Mouse (Mus musculus): ENCODE results near the gene Rpl18. TPM values are rescaled to one million over a fixed set of nuclear protein-coding genes. Genes with fewer than 3 reads are reported as not detected.

Rpl18 gene
- polyA plus RNA-seq, 1 experiment from 2014 or later, result 743 TPM

DNA sequence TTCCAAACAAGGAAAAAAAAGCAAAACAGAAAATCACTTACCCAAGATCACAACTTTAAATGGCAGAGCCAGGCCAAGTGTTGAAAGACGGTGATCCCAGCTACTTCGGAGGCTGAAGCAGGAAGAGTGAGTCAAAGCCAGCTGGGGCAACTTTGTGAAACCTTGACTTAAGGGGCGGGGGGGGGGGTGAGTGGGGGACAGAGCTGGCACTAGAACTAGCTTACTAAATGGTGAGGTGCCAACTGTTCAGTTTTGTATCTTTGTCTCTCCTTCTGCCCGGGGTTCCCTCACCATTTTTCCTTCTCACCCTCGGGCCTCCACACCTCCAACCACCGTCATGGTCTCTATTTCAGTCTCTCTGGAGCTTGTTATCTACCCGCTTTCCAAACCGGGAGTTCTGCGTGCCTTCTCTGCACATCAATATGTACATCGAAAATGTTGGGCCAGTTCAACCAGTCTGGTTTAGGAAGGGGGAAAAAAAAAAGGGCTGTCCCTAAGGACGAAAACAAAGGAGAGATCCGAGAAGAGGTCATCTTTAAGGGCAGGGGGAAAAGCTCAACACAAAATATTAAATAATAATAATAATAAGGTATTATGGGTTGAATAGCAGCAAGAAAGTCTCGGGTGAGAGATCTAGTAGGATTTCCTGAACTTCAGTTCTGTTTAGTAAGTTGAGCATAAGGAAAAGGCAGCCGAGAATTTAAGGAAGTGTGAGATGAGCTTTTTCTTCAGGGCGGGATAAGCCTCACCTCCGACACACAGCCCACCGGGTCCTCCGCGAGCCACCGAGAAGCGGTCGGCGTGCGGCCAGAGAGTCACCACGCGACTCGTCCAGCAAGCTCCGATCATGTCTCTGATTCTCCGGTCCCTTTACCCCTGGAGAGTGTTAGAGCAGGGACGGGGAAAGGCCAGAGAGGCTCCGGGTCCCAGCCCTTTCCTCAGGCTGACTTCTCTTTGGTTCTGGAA is 2.0 kb downstream of the Rpl18 start:
- Histone ChIP-seq H3K4me3 (ENCODE audit: control insufficient read depth in 1 of 2, insufficient read depth in 1 of 2, low read depth in 1 of 2, low read length in 2 of 2) (peak overlapping the region; percentile 63 to 88), H3K4me2 (ENCODE audit: low read length) (peak overlapping the region; percentile 90), H3K36me3 (ENCODE audit: control insufficient read depth, insufficient read depth, low read length) (peaks cover 52% of the 10 kb centered on the region), H3K27ac (replicated peaks in 1 of 2; ENCODE audit: control insufficient read depth in 1 of 2, insufficient read depth in 1 of 2, low read depth in 2 of 2, low read length in 2 of 2) (peak overlapping the region; percentile 84 to 94), H3K27me3 (ENCODE audit: control insufficient read depth, insufficient read depth, low read length) (no peaks in the 10 kb centered on the region), H3K9me3 (ENCODE audit: control insufficient read depth, low read length) (no peaks in the 10 kb centered on the region), H3K4me1 (ENCODE audit: control insufficient read depth in 2 of 2, insufficient read depth in 2 of 2, low read length in 2 of 2) (peaks cover 17 to 44% of the 10 kb centered on the region in 2 experiments), H3K9ac (ENCODE audit: low read length) (peak overlapping the region; percentile 88)
- peak; percentile 8; the same call in 1 of the 2 replicates for ATAC-seq (ENCODE audit: insufficient number of reproducible peaks, insufficient read depth, low FRiP score, low read depth)
- 8% methylated on average over 31 of the region's 31 CpGs for whole genome bisulfite sequencing

DNA sequence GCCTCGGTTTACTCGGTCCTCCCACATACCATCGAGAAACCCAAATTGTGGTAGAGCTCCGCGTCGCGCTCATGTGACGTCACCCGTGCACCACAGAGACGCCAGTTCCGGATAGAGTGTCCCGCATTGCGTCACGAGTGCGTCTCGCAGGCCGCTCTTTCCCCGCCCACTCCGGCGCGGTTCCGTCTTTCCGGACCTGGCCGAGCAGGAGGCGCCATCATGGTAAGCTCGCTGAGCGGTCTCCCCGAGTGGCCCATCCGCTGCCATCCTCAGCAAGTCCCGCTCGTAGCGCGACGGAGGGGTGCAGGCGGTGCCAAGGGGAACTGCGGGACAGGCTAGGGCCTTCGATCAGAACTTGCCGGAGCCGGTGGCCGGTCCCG is 2.7 kb downstream of the Rpl18 start, which contains the start of gene Sphk2:
Sphk2 (minus strand) TSS at position 85 of the 380 bp plus-strand sequence.
- ATAC-seq (ENCODE audit: insufficient number of reproducible peaks, insufficient read depth, low FRiP score, low read depth), result peak; percentile 73
- Histone ChIP-seq H3K9me3 (ENCODE audit: control insufficient read depth, low read length) (no peaks in the 10 kb centered on the region), H3K4me1 (ENCODE audit: control insufficient read depth in 2 of 2, insufficient read depth in 2 of 2, low read length in 2 of 2) (peaks cover 17 to 44% of the 10 kb centered on the region in 2 experiments), H3K4me3 (ENCODE audit: control insufficient read depth in 1 of 2, insufficient read depth in 1 of 2, low read depth in 1 of 2, low read length in 2 of 2) (peak within 1 kb of the TSS; percentile 63 to 88), H3K36me3 (ENCODE audit: control insufficient read depth, insufficient read depth, low read length) (peaks cover 50% of the 10 kb centered on the region), H3K4me2 (ENCODE audit: low read length) (peak within 1 kb of the TSS; percentile 90), H3K27me3 (ENCODE audit: control insufficient read depth, insufficient read depth, low read length) (no peaks in the 10 kb centered on the region), H3K27ac (replicated peaks in 1 of 2; ENCODE audit: control insufficient read depth in 1 of 2, insufficient read depth in 1 of 2, low read depth in 2 of 2, low read length in 2 of 2) (peak within 1 kb of the TSS; percentile 84 to 94), H3K9ac (ENCODE audit: low read length) (peak within 1 kb of the TSS; percentile 89)
- WGBS, result under 1% methylated on average over 41 of the region's 41 CpGs

DNA sequence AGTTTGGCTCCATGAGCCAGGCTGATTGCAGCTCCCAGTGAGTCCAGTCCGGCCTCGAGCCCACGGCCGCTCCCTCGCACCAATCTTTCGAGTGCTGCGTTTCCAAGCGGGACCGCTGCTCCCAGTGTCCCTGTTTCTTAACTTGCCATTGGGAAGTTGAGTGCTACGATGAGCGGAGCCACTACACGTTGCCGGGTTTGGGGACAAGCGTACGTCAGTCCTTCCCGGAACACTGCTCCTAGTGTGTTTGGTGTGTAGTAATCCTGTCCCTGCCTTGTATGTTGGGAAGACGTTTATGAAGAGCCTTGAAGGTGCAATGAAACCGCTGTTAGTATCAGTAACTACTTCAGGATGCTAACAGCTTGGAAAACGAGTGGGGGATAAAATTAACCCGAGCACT is 3.1 kb downstream of the Rpl18 start:
- peak overlapping the region; percentile 84 to 87 for H3K27ac ChIP-seq (replicated peaks in 1 of 2; ENCODE audit: control insufficient read depth in 1 of 2, insufficient read depth in 1 of 2, low read depth in 2 of 2, low read length in 2 of 2)
- no peaks in the 10 kb centered on the region for H3K27me3 ChIP-seq (ENCODE audit: control insufficient read depth, insufficient read depth, low read length)
- peak overlapping the region; percentile 86 for H3K4me2 ChIP-seq (ENCODE audit: low read length)
- no peak for ATAC-seq (ENCODE audit: insufficient number of reproducible peaks, insufficient read depth, low FRiP score, low read depth)
- peaks cover 17 to 44% of the 10 kb centered on the region in 2 experiments for H3K4me1 ChIP-seq (ENCODE audit: control insufficient read depth in 2 of 2, insufficient read depth in 2 of 2, low read length in 2 of 2)
- H3K36me3 ChIP-seq (ENCODE audit: control insufficient read depth, insufficient read depth, low read length), result peaks cover 50% of the 10 kb centered on the region
- peak overlapping the region; percentile 63 to 88 for H3K4me3 ChIP-seq (ENCODE audit: control insufficient read depth in 1 of 2, insufficient read depth in 1 of 2, low read depth in 1 of 2, low read length in 2 of 2)
- under 1% methylated on average over 20 of the region's 20 CpGs for WGBS
- H3K9ac ChIP-seq (ENCODE audit: low read length), result peak overlapping the region; percentile 89
- no peaks in the 10 kb centered on the region for H3K9me3 ChIP-seq (ENCODE audit: control insufficient read depth, low read length)

DNA sequence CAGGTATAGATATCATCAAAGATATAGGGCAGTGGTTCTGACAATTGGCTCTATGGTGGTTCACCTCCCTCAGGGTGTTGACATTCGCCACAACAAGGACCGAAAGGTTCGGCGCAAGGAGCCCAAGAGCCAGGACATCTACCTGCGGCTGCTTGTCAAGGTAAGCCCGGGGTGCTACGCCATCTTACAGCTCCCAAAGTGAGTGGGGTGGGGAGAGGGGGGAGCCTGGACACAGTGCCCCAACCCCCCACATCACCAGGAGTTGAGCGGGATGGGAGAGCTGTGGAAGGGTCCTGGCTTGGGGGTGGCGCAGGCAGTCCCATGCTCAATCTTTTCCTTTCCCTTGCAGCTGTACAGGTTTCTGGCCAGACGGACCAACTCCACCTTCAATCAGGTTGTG is 3.9 kb downstream of the Rpl18 start:
- Histone ChIP-seq H3K4me1 (ENCODE audit: control insufficient read depth in 2 of 2, insufficient read depth in 2 of 2, low read length in 2 of 2) (peaks cover 17 to 41% of the 10 kb centered on the region in 2 experiments), H3K27ac (replicated peaks in 1 of 2; ENCODE audit: control insufficient read depth in 1 of 2, insufficient read depth in 1 of 2, low read depth in 2 of 2, low read length in 2 of 2) (no peak overlapping the region)

DNA sequence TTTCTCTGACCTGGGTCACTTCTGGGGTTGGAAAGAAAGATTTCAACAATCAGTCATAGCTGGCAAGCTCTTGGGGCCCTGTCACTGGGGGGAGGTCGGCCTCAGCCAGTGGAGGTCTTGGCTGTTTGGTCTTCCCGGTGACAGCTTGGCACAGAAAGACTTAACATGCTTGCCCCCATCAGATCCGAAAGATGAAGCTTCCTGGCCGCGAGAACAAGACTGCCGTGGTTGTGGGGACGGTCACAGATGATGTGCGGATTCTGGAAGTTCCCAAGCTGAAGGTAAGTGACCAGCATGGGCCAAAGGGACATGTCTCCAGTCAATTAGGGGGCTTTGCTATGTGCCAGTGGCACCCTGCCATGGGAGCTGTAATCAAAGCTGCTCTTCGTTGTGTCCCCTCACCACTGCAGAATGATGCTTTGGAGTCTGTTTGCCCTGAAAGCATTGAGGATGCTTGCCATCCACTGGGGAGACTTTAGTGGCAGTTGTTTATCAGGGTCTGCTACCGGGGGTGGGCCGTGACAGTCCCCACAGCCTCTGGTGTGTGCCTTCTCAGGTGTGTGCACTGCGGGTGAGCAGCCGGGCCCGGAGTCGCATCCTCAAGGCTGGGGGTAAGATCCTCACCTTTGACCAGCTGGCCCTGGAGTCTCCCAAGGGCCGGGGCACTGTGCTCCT is 4.6 kb downstream of the Rpl18 start:
- WGBS, result 92% methylated on average over 15 of the region's 16 CpGs
- Histone ChIP-seq H3K36me3 (ENCODE audit: control insufficient read depth, insufficient read depth, low read length) (peaks cover 58% of the 10 kb centered on the region), H3K9ac (ENCODE audit: low read length) (no peak overlapping the region; the same call in 1 of the 2 replicates), H3K4me1 (ENCODE audit: control insufficient read depth in 2 of 2, insufficient read depth in 2 of 2, low read length in 2 of 2) (peaks cover 13 to 35% of the 10 kb centered on the region in 2 experiments), H3K4me3 (ENCODE audit: control insufficient read depth in 1 of 2, insufficient read depth in 1 of 2, low read depth in 1 of 2, low read length in 2 of 2) (no peak overlapping the region), H3K27ac (replicated peaks in 1 of 2; ENCODE audit: control insufficient read depth in 1 of 2, insufficient read depth in 1 of 2, low read depth in 2 of 2, low read length in 2 of 2) (no peak overlapping the region), H3K4me2 (ENCODE audit: low read length) (no peak overlapping the region; the same call in 1 of the 2 replicates), H3K27me3 (ENCODE audit: control insufficient read depth, insufficient read depth, low read length) (no peaks in the 10 kb centered on the region), H3K9me3 (ENCODE audit: control insufficient read depth, low read length) (no peaks in the 10 kb centered on the region)
- ATAC-seq (ENCODE audit: insufficient number of reproducible peaks, insufficient read depth, low FRiP score, low read depth), result no peak

More for the DNA sequence above, 3.9 kb downstream of the Rpl18 start:
- Histone ChIP-seq H3K9me3 (ENCODE audit: control insufficient read depth, low read length) (no peaks in the 10 kb centered on the region), H3K9ac (ENCODE audit: low read length) (peak overlapping the region; percentile 89), H3K4me2 (ENCODE audit: low read length) (peak overlapping the region; percentile 86), H3K27me3 (ENCODE audit: control insufficient read depth, insufficient read depth, low read length) (no peaks in the 10 kb centered on the region), H3K36me3 (ENCODE audit: control insufficient read depth, insufficient read depth, low read length) (peaks cover 52% of the 10 kb centered on the region), H3K4me3 (ENCODE audit: control insufficient read depth in 1 of 2, insufficient read depth in 1 of 2, low read depth in 1 of 2, low read length in 2 of 2) (peak overlapping the region; percentile 63 to 88)
- ATAC-seq (ENCODE audit: insufficient number of reproducible peaks, insufficient read depth, low FRiP score, low read depth), result no peak
- 84% methylated on average over 10 of the region's 10 CpGs for WGBS

DNA sequence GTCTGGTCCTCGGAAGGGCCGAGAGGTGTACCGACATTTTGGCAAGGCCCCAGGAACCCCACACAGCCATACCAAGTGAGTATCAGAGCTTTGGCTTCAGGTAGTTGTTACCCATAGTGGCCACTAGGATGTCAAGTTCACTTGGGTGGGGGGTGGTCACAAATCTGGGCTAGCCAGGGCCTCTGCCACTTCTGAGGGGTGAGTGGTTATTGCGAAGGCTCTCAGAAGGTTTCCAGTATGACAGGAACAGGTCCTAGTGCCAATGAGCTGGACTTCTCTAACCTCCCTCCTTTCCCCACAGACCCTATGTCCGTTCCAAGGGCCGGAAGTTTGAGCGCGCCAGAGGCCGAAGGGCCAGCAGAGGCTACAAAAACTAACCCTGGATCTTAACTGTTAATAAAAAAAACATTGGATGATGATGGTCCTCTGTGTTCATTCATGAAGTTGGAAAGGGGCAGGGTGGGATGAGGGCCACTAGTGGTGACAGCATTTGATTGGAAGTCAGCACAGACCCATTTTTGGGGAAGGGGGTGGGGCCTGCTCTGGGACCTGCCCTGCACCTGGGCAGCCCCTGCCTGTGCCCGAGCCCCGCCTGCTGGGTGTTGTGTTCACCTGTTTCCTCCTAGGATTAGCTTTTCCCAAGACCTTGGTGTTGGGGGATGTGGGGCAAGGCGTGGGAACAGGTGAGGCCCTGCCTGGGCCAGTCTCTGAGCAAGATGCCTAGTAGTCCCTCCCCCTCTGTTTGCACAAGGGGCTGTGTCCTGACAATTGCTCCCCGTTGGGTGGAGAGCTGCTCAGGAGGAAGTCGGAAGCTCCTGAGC is 5.4 kb downstream of the Rpl18 start, which contains the start of gene Fam83e:
Fam83e (plus strand) TSS at position 800 of the 821 bp plus-strand sequence.
- no peak within 1 kb of the TSS for H3K4me2 ChIP-seq (ENCODE audit: low read length)
- H3K4me1 ChIP-seq (ENCODE audit: control insufficient read depth in 2 of 2, insufficient read depth in 2 of 2, low read length in 2 of 2), result peaks cover 10 to 31% of the 10 kb centered on the region in 2 experiments
- 79% methylated on average over 14 of the region's 14 CpGs for WGBS
- H3K27me3 ChIP-seq (ENCODE audit: control insufficient read depth, insufficient read depth, low read length), result no peaks in the 10 kb centered on the region
- no peaks in the 10 kb centered on the region for H3K9me3 ChIP-seq (ENCODE audit: control insufficient read depth, low read length)
- H3K27ac ChIP-seq (replicated peaks in 1 of 2; ENCODE audit: control insufficient read depth in 1 of 2, insufficient read depth in 1 of 2, low read depth in 2 of 2, low read length in 2 of 2), result no peak within 1 kb of the TSS
- H3K36me3 ChIP-seq (ENCODE audit: control insufficient read depth, insufficient read depth, low read length), result peaks cover 65% of the 10 kb centered on the region
- H3K9ac ChIP-seq (ENCODE audit: low read length), result no peak within 1 kb of the TSS
- no peak within 1 kb of the TSS for H3K4me3 ChIP-seq (ENCODE audit: control insufficient read depth in 1 of 2, insufficient read depth in 1 of 2, low read depth in 1 of 2, low read length in 2 of 2)
- no peak for ATAC-seq (ENCODE audit: insufficient number of reproducible peaks, insufficient read depth, low FRiP score, low read depth)

DNA sequence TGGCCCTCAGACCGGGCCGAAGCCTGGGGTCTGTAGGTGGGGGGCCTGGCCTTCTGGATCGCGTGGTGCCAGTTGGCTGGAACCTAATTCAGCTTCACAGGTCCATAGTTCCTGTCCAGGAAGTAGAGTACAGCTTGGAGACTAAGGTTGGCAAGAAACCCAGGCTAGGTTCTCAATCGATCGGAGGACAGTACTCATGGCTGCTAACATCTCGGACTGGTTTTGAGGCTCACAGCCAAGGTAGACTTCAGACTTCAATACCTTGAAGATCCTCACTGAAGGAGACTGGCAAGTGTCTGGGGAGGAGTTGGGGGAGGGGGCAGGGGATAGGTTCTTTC is 5.9 kb downstream of the Rpl18 start:
- no peak overlapping the region for H3K4me3 ChIP-seq (ENCODE audit: control insufficient read depth in 1 of 2, insufficient read depth in 1 of 2, low read depth in 1 of 2, low read length in 2 of 2)
- H3K27ac ChIP-seq (replicated peaks in 1 of 2; ENCODE audit: control insufficient read depth in 1 of 2, insufficient read depth in 1 of 2, low read depth in 2 of 2, low read length in 2 of 2), result no peak overlapping the region
- 85% methylated on average over 7 of the region's 7 CpGs for WGBS

More for the DNA sequence above, 5.9 kb downstream of the Rpl18 start:
- Histone ChIP-seq H3K4me2 (ENCODE audit: low read length) (no peak overlapping the region), H3K4me1 (ENCODE audit: control insufficient read depth in 2 of 2, insufficient read depth in 2 of 2, low read length in 2 of 2) (peaks cover 5 to 26% of the 10 kb centered on the region in 2 experiments), H3K27me3 (ENCODE audit: control insufficient read depth, insufficient read depth, low read length) (no peaks in the 10 kb centered on the region), H3K9ac (ENCODE audit: low read length) (no peak overlapping the region), H3K9me3 (ENCODE audit: control insufficient read depth, low read length) (no peaks in the 10 kb centered on the region), H3K36me3 (ENCODE audit: control insufficient read depth, insufficient read depth, low read length) (peaks cover 70% of the 10 kb centered on the region)
- no peak for ATAC-seq (ENCODE audit: insufficient number of reproducible peaks, insufficient read depth, low FRiP score, low read depth)
